Mouse (Mus musculus): ENCODE data around the gene Ptrhd1.

GRCm38 (mm10) chr12:4206106-4206505 lies 27.7 kb upstream of the Ptrhd1 start:
- TF ChIP-seq POLR2A (IDR thresholded peaks at IDR 0.05; ENCODE audit: insufficient read depth, low read depth, low read length): no peak
- TF ChIP-seq CTCF (IDR thresholded peaks at IDR 0.05; ENCODE audit: insufficient read depth, low read depth, low read length): no peak

All from olfactory bulb, adult 2 months (tissue).